Mouse (Mus musculus): ENCODE data around the gene Rere. TPM values are rescaled to one million over a fixed set of nuclear protein-coding genes. Genes with fewer than 3 reads are reported as not detected.
A peak's percentile ranks its signal among the peaks of the same experiment; 100 is the strongest.
"Not testable (repeated sequence)": the region's sequence is repeated elsewhere in the genome, so short reads cannot be mapped to it uniquely, and the experiment has no call there.

Gene Rere
- total RNA-seq, 2 experiments from 2014 or later = 53.8 to 56.9 TPM

GRCm38 (mm10) chr4:150555783-150556182, 274.3 kb downstream of the Rere start:
- DNase-seq = no peak

DNA sequence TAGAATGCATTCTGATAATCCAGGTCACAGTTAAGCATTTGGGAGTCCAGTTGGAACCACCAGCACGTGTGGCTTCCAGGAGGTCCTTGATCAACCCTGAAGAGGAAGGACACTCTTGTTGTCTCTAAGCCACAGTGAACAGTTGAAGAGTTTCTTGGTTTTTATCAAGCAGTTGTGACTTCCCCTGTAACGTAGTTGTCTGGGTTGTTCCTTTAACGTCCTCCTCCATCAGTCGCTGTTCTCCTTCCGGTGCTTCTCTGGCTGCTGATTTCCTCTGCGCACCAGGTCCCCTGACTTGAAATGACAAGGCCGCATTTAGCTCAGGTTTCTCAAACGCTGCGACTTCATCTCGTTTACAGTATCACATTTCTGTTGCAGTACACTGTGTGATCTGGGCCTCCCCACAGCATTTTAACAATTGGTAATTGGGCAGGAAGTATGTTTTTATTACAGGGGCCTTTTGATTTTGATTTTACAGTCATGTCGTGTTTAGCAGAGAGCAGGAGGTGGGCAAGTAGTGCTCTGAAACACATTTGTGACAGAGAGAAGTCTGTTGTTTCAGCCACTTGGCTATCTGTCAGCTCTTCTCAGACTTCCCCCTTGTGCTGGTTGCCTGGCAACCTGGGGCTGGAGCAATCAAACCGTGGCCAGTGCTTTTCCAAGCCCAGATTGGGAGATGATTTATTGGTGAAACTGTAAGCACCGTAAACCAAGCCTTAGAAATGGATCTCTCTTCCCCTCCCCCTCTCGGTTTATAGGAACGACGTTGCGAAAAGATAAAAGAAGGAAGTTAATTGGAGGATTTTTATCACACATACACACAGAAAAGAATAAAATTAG, 275.2 kb downstream of the Rere start:
- DNase-seq = peak; percentile 71

DNA sequence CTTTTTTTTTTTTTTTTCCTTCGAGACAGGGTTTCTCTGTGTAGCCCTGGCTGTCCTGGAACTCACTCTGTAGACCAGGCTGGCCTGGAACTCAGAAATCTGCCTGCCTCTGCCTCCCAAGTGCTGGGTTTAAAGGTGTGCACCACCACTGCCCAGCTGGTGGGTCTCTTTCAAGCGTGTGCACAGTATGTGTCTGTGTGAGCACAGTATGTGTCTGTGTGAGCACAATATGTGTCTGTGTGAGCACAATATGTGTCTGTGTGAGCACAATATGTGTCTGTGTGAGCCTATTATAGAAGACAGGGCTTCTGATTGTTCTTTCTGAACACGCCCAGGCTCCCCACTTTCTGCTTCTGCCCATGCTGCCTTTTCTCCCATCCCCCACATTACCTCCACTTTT, 275.8 kb downstream of the Rere start:
- not testable (repeated sequence) for DNase-seq

GRCm38 (mm10) chr4:150557976-150558375, 276.5 kb downstream of the Rere start:
- DNase-seq = no peak

GRCm38 (mm10) chr4:150559514-150559913, 278.1 kb downstream of the Rere start:
- no peak for DNase-seq

DNA sequence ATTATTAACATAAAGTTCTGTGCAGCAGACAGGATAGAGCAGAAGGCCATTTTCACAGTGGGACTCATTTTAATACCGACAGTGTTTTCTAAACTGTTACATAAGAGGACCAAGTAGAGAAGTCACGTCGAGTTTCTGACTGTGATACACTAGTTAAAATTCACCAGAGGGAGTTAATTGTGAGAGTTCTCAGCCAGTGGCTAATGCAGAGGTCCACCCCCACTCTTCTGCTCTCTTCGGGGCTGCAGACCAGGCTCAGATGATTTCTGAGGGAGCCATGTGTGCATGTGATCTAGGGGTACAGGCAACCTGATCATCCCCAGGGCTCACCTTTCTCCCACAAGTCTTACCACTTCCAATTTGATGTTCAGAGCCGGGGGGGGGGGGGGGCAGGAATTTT, 281.8 kb downstream of the Rere start:
- DNase-seq = no peak

DNA sequence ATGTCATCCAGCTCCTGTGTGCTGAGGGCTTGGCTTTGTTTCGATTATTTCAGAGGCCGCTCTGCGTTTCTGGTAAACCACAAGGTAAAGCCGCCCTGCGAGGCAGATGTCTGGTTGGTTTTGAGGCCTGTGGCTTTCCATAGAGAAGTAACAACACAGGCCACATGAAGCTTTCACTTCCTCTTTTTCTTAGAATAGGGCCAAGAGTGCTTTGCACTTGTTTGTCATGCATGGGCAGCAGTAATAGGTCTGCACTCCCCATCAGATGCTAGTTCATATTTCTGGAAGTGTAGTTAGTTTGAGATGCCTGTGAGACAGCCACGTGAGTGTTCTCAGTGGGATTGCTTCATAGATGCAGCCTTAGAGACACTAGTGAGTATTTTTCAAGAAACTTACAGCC, 284.7 kb downstream of the Rere start:
- DNase-seq = no peak

DNA sequence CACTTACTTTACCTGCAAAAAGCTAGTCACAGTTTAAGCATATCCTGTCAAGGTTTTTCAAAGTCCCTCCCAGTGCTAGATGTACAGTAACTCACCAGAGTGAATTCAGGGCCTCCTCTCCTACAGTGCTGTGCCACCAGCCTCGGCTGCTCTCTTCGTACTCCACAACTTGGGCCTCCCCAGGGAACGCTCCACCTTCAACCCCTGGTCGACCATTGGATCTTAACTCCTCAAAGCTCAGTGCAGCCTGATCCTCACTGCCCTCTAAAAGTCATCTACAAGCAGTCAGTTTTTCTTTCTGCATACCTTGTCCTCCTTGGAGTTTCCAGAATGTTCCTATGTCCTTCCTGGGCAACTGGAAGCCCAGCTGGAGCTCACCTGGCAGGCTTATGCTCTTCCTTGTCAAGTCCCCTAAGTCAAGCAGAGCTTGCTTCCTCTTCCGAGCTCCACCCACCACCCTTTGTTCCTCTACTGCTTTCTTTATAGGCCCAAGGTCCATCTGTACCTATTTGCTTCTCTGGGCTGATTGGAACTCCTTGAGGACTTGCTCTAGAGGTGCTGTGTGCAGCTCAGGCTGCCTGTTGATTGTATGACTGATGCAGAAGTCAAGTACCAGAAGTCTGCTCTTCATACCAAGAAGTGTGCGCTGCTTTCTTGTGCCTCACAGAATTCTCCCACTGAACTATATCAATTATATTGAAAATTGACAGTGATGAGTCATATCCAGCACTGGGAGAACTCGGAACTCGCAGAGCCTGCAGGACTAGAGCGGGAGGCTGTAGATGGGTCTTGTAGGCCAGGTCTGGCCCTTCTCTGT, 287.1 kb downstream of the Rere start:
- no peak for DNase-seq

GRCm38 (mm10) chr4:150569135-150569833, 287.8 kb downstream of the Rere start:
- peak; percentile 77 for DNase-seq

- no peak for DNase-seq
Measured at GRCm38 (mm10) chr4:150569834-150570571, 288.6 kb downstream of the Rere start.

GRCm38 (mm10) chr4:150570793-150571192, 289.3 kb downstream of the Rere start:
- DNase-seq = no peak

- no peak for DNase-seq
Measured at GRCm38 (mm10) chr4:150572104-150572691, 290.8 kb downstream of the Rere start.

GRCm38 (mm10) chr4:150572938-150573337, 291.5 kb downstream of the Rere start:
- no peak for DNase-seq

GRCm38 (mm10) chr4:150575363-150576092, 294.1 kb downstream of the Rere start:
- DNase-seq = no peak

GRCm38 (mm10) chr4:150576339-150576738, 294.9 kb downstream of the Rere start:
- no peak for DNase-seq

- no peak for DNase-seq
Measured at GRCm38 (mm10) chr4:150578021-150578420, 296.6 kb downstream of the Rere start.

DNA sequence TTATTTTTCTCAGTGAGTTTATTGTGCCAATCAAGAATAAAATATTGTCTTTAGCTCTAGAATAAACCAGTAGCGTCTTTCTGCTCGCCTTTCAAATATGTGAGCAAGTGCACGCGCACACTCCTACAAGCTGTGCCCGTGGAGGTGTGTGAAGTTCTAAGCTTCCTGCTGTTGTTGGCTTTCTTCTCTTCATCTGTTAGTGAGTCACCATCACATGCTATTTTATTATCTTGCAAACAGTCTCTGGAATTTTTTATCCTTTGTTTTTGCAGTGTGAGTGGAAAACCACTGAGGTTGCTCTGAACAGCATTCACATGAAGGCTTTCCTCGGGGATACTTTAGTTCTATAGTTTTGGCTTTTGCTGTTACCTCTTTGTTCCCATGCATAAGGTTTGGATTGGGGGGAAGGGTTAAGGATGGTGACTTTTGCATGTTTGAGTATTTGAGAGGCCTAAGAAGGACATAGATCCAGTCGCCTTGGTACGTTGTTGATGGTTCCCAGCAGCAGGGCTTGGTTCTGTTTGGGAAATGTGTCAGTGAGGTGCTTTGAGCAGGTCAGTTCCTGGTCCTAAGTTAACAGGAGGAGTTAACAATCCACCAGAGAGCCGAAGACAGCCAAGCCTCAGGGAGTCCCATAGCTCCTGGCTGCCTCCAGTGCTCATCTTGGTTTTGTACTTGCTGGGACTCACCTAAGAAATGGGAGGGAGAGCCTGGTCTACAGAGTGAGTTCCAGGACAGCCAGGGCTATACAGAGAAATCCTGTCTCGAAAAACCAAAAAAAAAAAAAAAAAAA, 300.7 kb downstream of the Rere start:
- no peak for DNase-seq

DNA sequence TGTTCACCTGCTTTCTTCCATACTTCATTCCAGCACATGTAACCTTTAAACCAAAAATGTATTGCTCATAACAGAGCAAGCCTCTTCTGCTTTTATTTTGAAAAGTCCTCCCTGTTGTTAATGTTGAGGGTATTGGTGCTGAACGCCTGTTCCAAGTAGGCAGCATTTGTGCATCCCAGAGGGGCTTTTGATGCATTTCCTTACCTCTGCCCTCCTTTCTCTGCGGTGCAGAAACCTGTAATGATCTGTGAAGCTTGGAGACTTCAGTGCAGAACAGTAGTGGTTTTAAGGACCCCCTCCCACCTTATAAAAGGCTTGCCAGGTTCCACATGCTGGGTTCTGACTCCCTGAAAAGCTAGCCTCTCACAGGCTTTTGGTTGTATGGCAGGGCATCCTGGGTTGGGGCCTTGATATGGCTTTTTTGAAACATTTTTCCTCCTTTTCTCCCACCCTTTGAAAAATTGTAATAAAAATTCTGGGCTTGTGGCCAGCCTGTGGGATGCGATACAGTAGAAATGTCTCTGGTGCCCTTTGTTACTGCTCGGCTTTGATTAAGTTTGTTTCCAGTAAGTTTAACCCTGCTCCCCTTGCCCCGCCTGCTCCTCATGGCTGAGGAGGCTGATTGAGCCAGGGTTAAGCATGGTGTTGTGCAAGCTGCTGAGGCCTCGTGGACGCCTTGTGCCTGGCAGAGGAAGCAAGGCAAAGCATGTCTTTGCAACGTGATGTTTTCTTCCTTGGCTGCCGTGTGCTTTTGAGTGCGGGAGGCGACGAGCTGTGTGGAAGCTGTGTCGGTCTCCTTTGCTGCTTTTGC, 301.7 kb downstream of the Rere start:
- peak; percentile 53 for DNase-seq

GRCm38 (mm10) chr4:150583777-150584135, 302.3 kb downstream of the Rere start:
- no peak for DNase-seq

Data from gastrocnemius, postnatal 10 days (tissue).